Mouse (Mus musculus) Patski (cell line): ENCODE results near the gene Tmem163. TPM values are rescaled to one million over a fixed set of nuclear protein-coding genes. Genes with fewer than 3 reads are reported as not detected.

ENCODE experiments used
- ATAC-seq: fragments of 100-300 bp; one replicate; pipeline ENCODE4 v1.8.0; 2021
- CTCF ChIA-PET: fragments of 350-600 bp; sonication (Branson Sonifier 250); formaldehyde crosslinking; loops from one replicate; lab custom pipeline; 2022; ENCODE audit warnings: inconsistent platforms; lab: Charles Lee
- POLR2A ChIA-PET: fragments of 350-600 bp; sonication (Branson Sonifier 250); formaldehyde crosslinking; loops from one replicate; lab custom pipeline; 2022; ENCODE audit warnings: antibody characterized with exemption, inconsistent platforms; lab: Charles Lee
- DNase-seq: peaks from one replicate; pipeline ENCODE4 v3.0.0-alpha.2; 2011; ENCODE audit warnings: low read depth, low spot score
- H3K27me3 ChIP-seq: fragments of 371-371 bp; one replicate; pipeline ENCODE4 v1.5.1; 2021
- CTCF ChIP-seq: fragments of 100-300 bp; IDR thresholded peaks from one replicate; pipeline ENCODE4 v1.5.1; 2021
- in situ Hi-C: fragments of 300-500 bp; cut with MboI; formaldehyde crosslinking; loops from 3 replicates; pipeline ENCODE4 v1.11.1; 2018; ENCODE audit warnings: low pct_unique_long_range_greater_than_20kb, mixed read lengths
- polyA plus RNA-seq: library from polyadenylated mRNA; unstranded; gene quantifications from one replicate; pipeline ENCODE4 v1.2.3, GENCODE M21; 2021

The Tmem163 gene
- polyA plus RNA-seq, 1 experiment from 2014 or later: not detected

DNA sequence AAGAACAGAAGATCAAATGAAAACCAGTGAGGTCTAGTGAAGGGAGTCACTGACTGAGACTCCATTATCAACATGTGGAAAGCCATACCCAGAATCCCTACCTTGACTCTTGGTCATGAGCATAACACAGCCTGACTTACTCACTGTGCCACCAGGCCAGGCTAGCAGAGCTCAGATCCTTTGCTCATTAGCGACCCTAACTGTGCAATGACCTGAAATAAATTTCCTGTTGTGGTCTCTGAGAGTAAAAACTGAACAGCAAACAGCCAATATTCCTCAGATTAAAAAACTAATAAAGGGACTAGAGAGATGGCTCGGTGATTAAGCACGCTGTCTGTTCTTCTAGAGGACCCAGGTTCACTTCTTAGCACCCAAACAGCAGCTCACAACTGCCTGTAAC is 106.2 kb downstream of the Tmem163 start:
- ATAC-seq (no peak), DNase-seq (no peak)
- TF ChIP-seq CTCF: no peak
- no peaks in the 10 kb centered on the region for H3K27me3 ChIP-seq
- in situ Hi-C loops: no loop called here
- POLR2A ChIA-PET: no interaction called here
- CTCF ChIA-PET: no interaction called here

DNA sequence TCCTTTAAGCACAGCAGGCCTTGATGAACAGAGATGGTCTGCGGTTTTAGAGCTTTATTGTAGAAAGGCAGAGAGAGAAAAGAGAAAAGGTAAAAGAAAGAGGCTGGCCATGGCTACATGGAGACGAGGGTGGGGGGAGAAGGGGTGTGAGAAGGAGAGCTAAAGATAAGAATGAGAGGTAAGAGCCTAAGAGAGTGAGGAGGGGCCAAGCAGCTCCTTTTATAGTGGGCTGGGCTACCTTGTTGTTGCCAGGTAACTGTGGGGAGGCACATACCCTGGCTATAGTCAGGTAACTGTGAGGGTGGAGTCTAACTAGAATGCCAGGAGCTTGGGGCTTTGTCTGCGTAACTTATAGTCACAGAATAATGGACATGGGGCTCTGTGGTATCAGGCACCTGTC is 110.7 kb downstream of the Tmem163 start:
- in situ Hi-C loops: no loop called here
- no peak for TF ChIP-seq CTCF
- no peaks in the 10 kb centered on the region for H3K27me3 ChIP-seq
- ChIA-PET CTCF (no interaction called here), POLR2A (no interaction called here)
- ATAC-seq: no peak
- no peak for DNase-seq

- ChIA-PET CTCF (no interaction called here), POLR2A (no interaction called here)
- ATAC-seq (no peak), DNase-seq (no peak)
- no peak for TF ChIP-seq CTCF
- in situ Hi-C loops: no loop called here
- peaks cover 13% of the 10 kb centered on the region for H3K27me3 ChIP-seq
These were observed 122.9 kb downstream of the Tmem163 start for GRCm38 (mm10) chr1:127556486-127556845.

- H3K27me3 ChIP-seq: peaks cover 13% of the 10 kb centered on the region
- ChIA-PET CTCF (no interaction called here), POLR2A (no interaction called here)
- DNase-seq (no peak), ATAC-seq (no peak)
- in situ Hi-C loops: no loop called here
- TF ChIP-seq CTCF: no peak
These were observed 123.4 kb downstream of the Tmem163 start for GRCm38 (mm10) chr1:127555822-127556485.

DNA sequence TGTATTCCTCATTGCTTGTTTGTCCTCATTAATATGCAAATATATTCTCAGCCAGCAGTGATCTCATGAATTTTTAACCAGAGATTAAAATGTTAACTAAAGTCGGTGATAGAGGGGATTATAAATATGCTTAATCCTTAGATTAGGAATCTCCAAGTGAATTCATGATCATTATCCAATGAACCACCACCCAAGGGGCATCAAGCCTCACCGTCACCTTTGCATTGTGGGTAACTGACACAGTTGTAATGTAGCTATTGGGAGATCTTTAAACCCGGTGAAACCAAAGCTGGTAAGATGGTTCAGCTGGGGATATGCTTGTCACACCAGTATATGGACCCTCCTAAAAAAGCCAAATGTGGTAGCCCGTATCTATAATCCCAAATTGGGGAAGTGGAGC is 131.3 kb downstream of the Tmem163 start:
- no peak for ATAC-seq
- in situ Hi-C loops: no loop called here
- H3K27me3 ChIP-seq: peaks cover 26% of the 10 kb centered on the region
- DNase-seq: no peak
- TF ChIP-seq CTCF: no peak
- CTCF ChIA-PET: no interaction called here
- POLR2A ChIA-PET: interaction anchor here (0.6 kb wide), 1 partner anchor 638 kb away, joined by 4 read pairs; no protein-coding TSS in a partner anchor

DNA sequence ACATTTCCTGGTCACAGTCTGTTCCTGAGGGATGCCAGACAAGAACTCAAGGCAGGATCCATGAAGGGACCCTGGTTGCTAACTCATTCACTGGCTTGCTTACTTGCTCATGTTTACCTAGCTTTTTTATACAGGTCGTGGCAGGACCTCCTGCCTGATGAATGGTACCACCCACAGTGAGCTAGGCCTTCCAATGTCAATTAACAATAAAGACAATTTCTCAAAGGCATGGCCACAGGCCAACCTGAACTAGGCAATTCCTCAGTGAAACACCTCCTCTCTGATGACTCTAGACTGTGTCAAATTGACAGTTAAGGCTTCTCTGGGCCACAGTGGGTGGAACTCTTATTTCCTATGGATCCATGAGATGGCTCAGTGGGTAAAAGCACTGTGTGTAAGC is 136.6 kb downstream of the Tmem163 start:
- ATAC-seq (no peak), DNase-seq (no peak)
- ChIA-PET POLR2A (no interaction called here), CTCF (no interaction called here)
- peaks cover 36% of the 10 kb centered on the region for H3K27me3 ChIP-seq
- TF ChIP-seq CTCF: no peak
- in situ Hi-C loops: no loop called here

GRCm38 (mm10) chr1:127541931-127542330 is 137.4 kb downstream of the Tmem163 start:
- ATAC-seq (no peak), DNase-seq (no peak)
- H3K27me3 ChIP-seq: peaks cover 42% of the 10 kb centered on the region
- no peak for TF ChIP-seq CTCF
- ChIA-PET CTCF (no interaction called here), POLR2A (no interaction called here)
- in situ Hi-C loops: no loop called here

- DNase-seq (no peak), ATAC-seq (no peak)
- ChIA-PET CTCF (no interaction called here), POLR2A (interaction anchor here (0.6 kb wide), 1 partner anchor 301 kb away, joined by 4 read pairs; no protein-coding TSS in a partner anchor)
- TF ChIP-seq CTCF: no peak
- in situ Hi-C loops: no loop called here
- H3K27me3 ChIP-seq: peaks cover 42% of the 10 kb centered on the region
These were observed 137.8 kb downstream of the Tmem163 start for GRCm38 (mm10) chr1:127541522-127541921.

GRCm38 (mm10) chr1:127537204-127538038 is 141.9 kb downstream of the Tmem163 start:
- no peak for TF ChIP-seq CTCF
- peaks cover 33% of the 10 kb centered on the region for H3K27me3 ChIP-seq
- CTCF ChIA-PET: no interaction called here
- in situ Hi-C loops: no loop called here
- ATAC-seq: no peak
- POLR2A ChIA-PET: interaction anchor here (0.8 kb wide), 1 partner anchor 17 kb away, joined by 3 read pairs; no protein-coding TSS in a partner anchor
- DNase-seq: no peak

GRCm38 (mm10) chr1:127536448-127536847 is 142.9 kb downstream of the Tmem163 start:
- POLR2A ChIA-PET: no interaction called here
- in situ Hi-C loops: no loop called here

GRCm38 (mm10) chr1:127531723-127532122 is 147.6 kb downstream of the Tmem163 start:
- ChIA-PET CTCF (no interaction called here), POLR2A (no interaction called here)
- peaks cover 25% of the 10 kb centered on the region for H3K27me3 ChIP-seq
- DNase-seq (no peak), ATAC-seq (no peak)
- TF ChIP-seq CTCF: no peak
- in situ Hi-C loops: no loop called here

More at GRCm38 (mm10) chr1:127536448-127536847, 142.9 kb downstream of the Tmem163 start:
- TF ChIP-seq CTCF: no peak
- DNase-seq (no peak), ATAC-seq (no peak)
- peaks cover 32% of the 10 kb centered on the region for H3K27me3 ChIP-seq
- CTCF ChIA-PET: no interaction called here
